Mouse (Mus musculus): ENCODE data around the gene Gemin7.

DNA sequence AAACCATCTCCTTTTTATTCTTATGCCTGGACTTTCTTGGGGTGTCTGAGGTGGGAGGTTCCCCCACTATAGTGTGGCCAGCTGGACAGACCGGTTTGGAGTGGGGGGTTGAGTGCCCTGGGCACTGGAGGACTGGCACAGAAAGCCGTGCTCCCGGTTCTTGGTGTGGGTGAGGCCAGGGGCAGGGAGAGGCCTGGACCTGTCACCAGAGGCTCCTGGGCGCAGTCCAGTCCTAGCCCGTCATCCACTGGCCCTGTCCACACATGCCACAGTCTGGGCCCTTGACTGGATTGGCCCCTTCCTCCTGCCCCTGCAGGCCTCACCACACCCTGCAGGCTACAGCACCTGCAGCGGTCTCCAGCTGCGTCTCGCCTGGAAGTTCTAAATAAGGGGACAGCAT is 3.2 kb upstream of the Gemin7 start:
- TF ChIP-seq POLR2A (IDR thresholded peaks at IDR 0.05; ENCODE audit: insufficient read length, low read depth) (no peak), TCF12 (IDR thresholded peaks at IDR 0.05; ENCODE audit: insufficient read depth, poor library complexity, severe bottlenecking) (no peak), REST (IDR thresholded peaks at IDR 0.05; ENCODE audit: insufficient read depth, insufficient read length) (no peak), MYOG (IDR thresholded peaks at IDR 0.05; ENCODE audit: control insufficient read depth in 1 of 3, insufficient read depth in 1 of 3, insufficient read length in 2 of 3, low read depth in 2 of 3) (no peak), MYOD1 (IDR thresholded peaks at IDR 0.05; ENCODE audit: control insufficient read depth in 1 of 3, insufficient read length in 2 of 3, low read depth in 2 of 3) (no peak), CEBPB (IDR thresholded peaks at IDR 0.05; ENCODE audit: insufficient read depth, poor library complexity, severe bottlenecking) (no peak), MAX (IDR thresholded peaks at IDR 0.05; ENCODE audit: low read depth) (no peak), POLR2AphosphoS2 (IDR thresholded peaks at IDR 0.05; ENCODE audit: insufficient read length, low read depth) (no peak), E2F4 (IDR thresholded peaks at IDR 0.05; ENCODE audit: insufficient read depth) (no peak), USF1 (IDR thresholded peaks at IDR 0.05; ENCODE audit: low read depth) (no peak)
